Mouse (Mus musculus) heart, adult 2 months (tissue): ENCODE measurements around the gene Dok5.

ENCODE experiments used
- CTCF ChIP-seq: fragments of 200-600 bp; IDR thresholded peaks from 2 replicates; pipeline ENCODE4 v1.8.1; 2022; ENCODE audit warnings: antibody characterized with exemption, mild to moderate bottlenecking, moderate library complexity
- EP300 ChIP-seq: fragments of 200-500 bp; IDR thresholded peaks from 2 replicates; pipeline ENCODE4 v1.6.1; 2011; ENCODE audit warnings: low read depth, low read length, control low read depth; ENCODE audit not compliant: insufficient read depth

GRCm38 (mm10) chr2:170725796-170726195 is 5.8 kb upstream of the Dok5 start:
- TF ChIP-seq CTCF = no peak
- no peak for TF ChIP-seq EP300
